8 mouse cellular contexts compared by ENCODE assay signal in genomic region chr14:40894576-40895247, GRCm38 (mm10). TPM values are rescaled to one million over a fixed set of nuclear protein-coding genes. Genes with fewer than 3 reads are reported as not detected.
DNase-seq lines count a peak whose midpoint lies in the region; ATAC-seq and TF ChIP-seq lines count a peak whose summit lies in the region.

No protein-coding gene starts in this region.

- H3K27me3 ChIP-seq in hindbrain, embryonic 11.5 days (ENCODE audit: control insufficient read depth, insufficient read depth, low read length), result no peaks in the 10 kb centered on the region
- H3K27me3 ChIP-seq in lung, postnatal 0 days (replicated peaks; ENCODE audit: insufficient read depth, low read length), result no peaks in the 10 kb centered on the region

- peak overlapping the region; percentile 2; the same call in 1 of the 2 replicates for H3K4me2 ChIP-seq in hindbrain, embryonic 11.5 days (replicated peaks; ENCODE audit: low read depth, low read length)
- H3K4me2 ChIP-seq in lung, postnatal 0 days (replicated peaks; ENCODE audit: low read depth, low read length), result peak overlapping the region; percentile 40

- WGBS in hindbrain, embryonic 11.5 days, result 21% methylated on average over 23 of the region's 23 CpGs
- 6% methylated on average over 23 of the region's 23 CpGs for WGBS in lung, postnatal 0 days

- no peak overlapping the region for H3K9ac ChIP-seq in hindbrain, embryonic 11.5 days (ENCODE audit: low read depth, low read length)
- no peak overlapping the region for H3K9ac ChIP-seq in lung, postnatal 0 days (replicated peaks; ENCODE audit: low read depth)

- no peaks in the 10 kb centered on the region for H3K36me3 ChIP-seq in hindbrain, embryonic 11.5 days (ENCODE audit: control insufficient read depth, insufficient read depth, low read length)
- H3K36me3 ChIP-seq in lung, postnatal 0 days (ENCODE audit: insufficient read depth, low read length), result no peaks in the 10 kb centered on the region

- H3K9me3 ChIP-seq in hindbrain, embryonic 11.5 days (ENCODE audit: control insufficient read depth, low read length), result no peaks in the 10 kb centered on the region
- no peaks in the 10 kb centered on the region for H3K9me3 ChIP-seq in lung, postnatal 0 days (ENCODE audit: low read length)

- TF ChIP-seq CTCF in lung, postnatal 0 days (IDR thresholded peaks at IDR 0.05), result peak; percentile 95

- peak; percentile 49; the same call in 1 of the 2 replicates for TF ChIP-seq EP300 in lung, postnatal 0 days (IDR thresholded peaks at IDR 0.05)

- ATAC-seq in hindbrain, embryonic 11.5 days (ENCODE audit: low FRiP score), result peak; percentile 82
- peak; percentile 87 for ATAC-seq in lung, postnatal 0 days

- peak; percentile 76 for DNase-seq in NIH3T3 (ENCODE audit: low read depth)
- peak; percentile 50 for DNase-seq in cerebellum, adult 9-11 months
- peak; percentile 74 to 77 for DNase-seq in frontal cortex, postnatal 10 days (ENCODE audit: low spot score in 2 of 2)
- DNase-seq in hindbrain, embryonic 11.5 days (ENCODE audit: low spot score), result peak; percentile 86
- DNase-seq in layer of hippocampus, postnatal 10 days (ENCODE audit: low spot score in 2 of 2), result peak; percentile 85 to 89
- DNase-seq in lung, postnatal 0 days (ENCODE audit: low spot score), result peak; percentile 85
- peak; percentile 82 for DNase-seq in ovary, postnatal 36 days (ENCODE audit: low spot score)
- DNase-seq in thymus, postnatal 14 days, result peak; percentile 72

- no peaks in the 10 kb centered on the region for H3K4me1 ChIP-seq in hindbrain, embryonic 11.5 days (replicated peaks; ENCODE audit: control insufficient read depth, insufficient read depth, low read length)
- no peaks in the 10 kb centered on the region for H3K4me1 ChIP-seq in lung, postnatal 0 days (ENCODE audit: insufficient read depth, low read depth, low read length)

- no peak overlapping the region for H3K4me3 ChIP-seq in hindbrain, embryonic 11.5 days (ENCODE audit: low read depth, low read length)
- no peak overlapping the region for H3K4me3 ChIP-seq in lung, postnatal 0 days (ENCODE audit: low read depth, low read length)

- no peak overlapping the region for H3K27ac ChIP-seq in hindbrain, embryonic 11.5 days (ENCODE audit: low read depth, low read length)
- H3K27ac ChIP-seq in lung, postnatal 0 days (ENCODE audit: low read length), result no peak overlapping the region

RNA-seq across cellular contexts. Expression of gene Sh2d4b, which starts 1.6 kb away (rescaled TPM):
- polyA plus RNA-seq in hindbrain, embryonic 11.5 days (2014; fragmentation: Nextera tagmentation; extraction: Ambion mirVana), result 1.4 and 1.5 TPM in 2 replicates
- 1 to 10 TPM; 1.6 to 3.3 TPM for total RNA-seq in layer of hippocampus, postnatal 10 days (2021)
- polyA plus RNA-seq in lung, postnatal 0 days (2015; fragmentation: Nextera tagmentation; extraction: Ambion mirVana), result 0.38 and 0.58 TPM in 2 replicates
